Mouse (Mus musculus): ENCODE measurements around the gene Blmh. TPM values are rescaled to one million over a fixed set of nuclear protein-coding genes. Genes with fewer than 3 reads are reported as not detected.

Blmh gene
- polyA plus RNA-seq (2015; fragmentation: Nextera tagmentation; extraction: Ambion mirVana): 112 and 117 TPM in 2 replicates

GRCm38 (mm10) chr11:76924759-76925236, at the start of gene Blmh:
TSS of gene Blmh (plus strand) at chr11:76924809.

GRCm38 (mm10) chr11:76901579-76902361, 22.8 kb upstream of the Blmh start, which contains the start of gene Tmigd1:
TSS of gene Tmigd1 (plus strand) at chr11:76902159.

GRCm38 (mm10) chr11:76997916-76998704, 73.5 kb downstream of the Blmh start, which contains the start of gene Slc6a4:
TSS of gene Slc6a4 (plus strand) at chr11:76998603.

Other genes with a start within 250 kb of the Blmh start
- 1.7 and 7.6 TPM in 2 replicates for gene Trarg1, start 245.0 kb upstream of the Blmh start, polyA plus RNA-seq (2015; fragmentation: Nextera tagmentation; extraction: Ambion mirVana)
- 20.1 and 20.4 TPM in 2 replicates for gene Gosr1, start 161.2 kb upstream of the Blmh start, polyA plus RNA-seq (2015; fragmentation: Nextera tagmentation; extraction: Ambion mirVana)
- gene Cpd, start 77.8 kb upstream of the Blmh start, polyA plus RNA-seq (2015; fragmentation: Nextera tagmentation; extraction: Ambion mirVana): 5.4 and 5.9 TPM in 2 replicates
- gene Tmigd1, start 22.6 kb upstream of the Blmh start, polyA plus RNA-seq (2015; fragmentation: Nextera tagmentation; extraction: Ambion mirVana): 0.17 and 0.40 TPM in 2 replicates
- 0.72 and 1.0 TPM in 2 replicates for gene Slc6a4, start 73.8 kb downstream of the Blmh start, polyA plus RNA-seq (2015; fragmentation: Nextera tagmentation; extraction: Ambion mirVana)
- 44.7 and 50.3 TPM in 2 replicates for gene Nsrp1, start 153.6 kb downstream of the Blmh start, polyA plus RNA-seq (2015; fragmentation: Nextera tagmentation; extraction: Ambion mirVana)